Mouse (Mus musculus) liver, embryonic 12.5 days (tissue): ENCODE measurements around the gene Fut9. TPM values are rescaled to one million over a fixed set of nuclear protein-coding genes. Genes with fewer than 3 reads are reported as not detected.
A peak's percentile ranks its signal among the peaks of the same experiment; 100 is the strongest.

Source experiments
- ATAC-seq: fragments of 200-750 bp; cut with Nextera tagmentation; 2 replicates; pipeline ENCODE4 v1.8.0; 2017; ENCODE audit warnings: moderate number of reproducible peaks, mild to moderate bottlenecking, moderate library complexity
- H3K27ac ChIP-seq: fragments of 300-500 bp; sonication (generic); 2 replicates; pipeline ENCODE4 v1.5.1; 2016; ENCODE audit warnings: mild to moderate bottlenecking
- H3K27me3 ChIP-seq: fragments of 300-500 bp; sonication (generic); replicated peaks from 2 replicates; pipeline ENCODE4 v1.6.1; 2016; ENCODE audit warnings: mild to moderate bottlenecking, moderate library complexity
- H3K36me3 ChIP-seq: fragments of 300-500 bp; sonication (generic); 2 replicates; pipeline ENCODE4 v1.6.1; 2016; ENCODE audit warnings: mild to moderate bottlenecking, moderate library complexity
- H3K4me1 ChIP-seq: fragments of 300-500 bp; sonication (generic); 2 replicates; pipeline ENCODE4 v1.6.1; 2016
- H3K4me2 ChIP-seq: fragments of 300-500 bp; sonication (generic); 2 replicates; pipeline ENCODE4 v1.6.1; 2016; ENCODE audit warnings: mild to moderate bottlenecking, moderate library complexity
- H3K4me3 ChIP-seq: fragments of 300-500 bp; sonication (generic); 2 replicates; pipeline ENCODE4 v1.5.1; 2016; ENCODE audit warnings: mild to moderate bottlenecking, moderate library complexity
- H3K9ac ChIP-seq: fragments of 300-500 bp; sonication (generic); 2 replicates; pipeline ENCODE4 v1.6.1; 2016; ENCODE audit warnings: mild to moderate bottlenecking, moderate library complexity
- H3K9me3 ChIP-seq: fragments of 300-500 bp; sonication (generic); replicated peaks from 2 replicates; pipeline ENCODE4 v1.6.1; 2016; ENCODE audit warnings: mild to moderate bottlenecking, moderate library complexity
- WGBS: fragments of 180-500 bp; shearing (Covaris S2); methylation state at CpG from one replicate; pipeline ENCODE4 v1.1.7; 2016; ENCODE audit not compliant: insufficient replicate concordance; 5-methylcytosine and 5-hydroxymethylcytosine counted together
- polyA plus RNA-seq: library from polyadenylated mRNA; unstranded; fragments of >200 nt; fragmentation: Nextera tagmentation; extraction: Ambion mirVana; gene quantifications from 2 replicates; pipeline ENCODE4 v1.2.1, GENCODE M21; 2016

Gene Fut9
- polyA plus RNA-seq: not detected in 2 replicates

GRCm38 (mm10) chr4:25799476-25800283, at the start of gene Fut9:
Gene Fut9 (minus strand): TSS chr4:25800244.
- H3K27ac ChIP-seq: no peak within 1 kb of the TSS
- no peaks in the 10 kb centered on the region for H3K4me1 ChIP-seq
- no peak for ATAC-seq
- H3K9me3 ChIP-seq: no peaks in the 10 kb centered on the region
- H3K4me3 ChIP-seq: peak within 1 kb of the TSS; percentile 23
- 1% methylated on average over 50 of the region's 52 CpGs for WGBS
- no peaks in the 10 kb centered on the region for H3K36me3 ChIP-seq
- H3K27me3 ChIP-seq: peaks cover 21% of the 10 kb centered on the region
- H3K4me2 ChIP-seq: peak within 1 kb of the TSS; percentile 60
- no peak within 1 kb of the TSS for H3K9ac ChIP-seq

GRCm38 (mm10) chr4:25815783-25816182, 15.7 kb upstream of the Fut9 start:
- Histone ChIP-seq H3K36me3 (no peaks in the 10 kb centered on the region), H3K9ac (no peak overlapping the region), H3K4me2 (no peak overlapping the region), H3K27me3 (no peaks in the 10 kb centered on the region), H3K4me3 (no peak overlapping the region), H3K9me3 (no peaks in the 10 kb centered on the region), H3K4me1 (no peaks in the 10 kb centered on the region), H3K27ac (no peak overlapping the region)
- ATAC-seq: no peak
- WGBS: 79% methylated on average over 7 of the region's 7 CpGs

- Histone ChIP-seq H3K9ac (no peak overlapping the region), H3K9me3 (no peaks in the 10 kb centered on the region), H3K4me1 (no peaks in the 10 kb centered on the region), H3K4me2 (no peak overlapping the region), H3K27me3 (no peaks in the 10 kb centered on the region), H3K27ac (no peak overlapping the region), H3K4me3 (no peak overlapping the region), H3K36me3 (no peaks in the 10 kb centered on the region)
- ATAC-seq: no peak
- 64% methylated on average over 1 of the region's 1 CpGs for WGBS
Measured at GRCm38 (mm10) chr4:25813340-25813739, 13.3 kb upstream of the Fut9 start.

GRCm38 (mm10) chr4:25810058-25810457, 10.0 kb upstream of the Fut9 start:
- no peak overlapping the region for H3K4me3 ChIP-seq
- 70% methylated on average over 1 of the region's 1 CpGs for WGBS
- no peak overlapping the region for H3K9ac ChIP-seq
- H3K27me3 ChIP-seq: no peaks in the 10 kb centered on the region
- no peak for ATAC-seq
- no peak overlapping the region for H3K4me2 ChIP-seq
- no peak overlapping the region for H3K27ac ChIP-seq
- no peaks in the 10 kb centered on the region for H3K9me3 ChIP-seq
- no peaks in the 10 kb centered on the region for H3K4me1 ChIP-seq
- H3K36me3 ChIP-seq: no peaks in the 10 kb centered on the region

GRCm38 (mm10) chr4:25801751-25802150, 1.7 kb upstream of the Fut9 start:
- H3K4me2 ChIP-seq: no peak overlapping the region
- 72% methylated on average over 2 of the region's 2 CpGs for WGBS
- H3K9ac ChIP-seq: no peak overlapping the region
- ATAC-seq: no peak
- peaks cover 21% of the 10 kb centered on the region for H3K27me3 ChIP-seq
- no peak overlapping the region for H3K27ac ChIP-seq
- H3K9me3 ChIP-seq: no peaks in the 10 kb centered on the region
- no peaks in the 10 kb centered on the region for H3K4me1 ChIP-seq
- no peaks in the 10 kb centered on the region for H3K36me3 ChIP-seq
- no peak overlapping the region for H3K4me3 ChIP-seq

GRCm38 (mm10) chr4:25800284-25800616, 206 bp upstream of the Fut9 start:
- 3% methylated on average over 5 of the region's 5 CpGs for WGBS
- H3K4me1 ChIP-seq: no peaks in the 10 kb centered on the region
- peak overlapping the region; percentile 60 for H3K4me2 ChIP-seq
- no peaks in the 10 kb centered on the region for H3K36me3 ChIP-seq
- no peak for ATAC-seq
- no peak overlapping the region for H3K27ac ChIP-seq
- no peaks in the 10 kb centered on the region for H3K9me3 ChIP-seq
- H3K9ac ChIP-seq: no peak overlapping the region
- peak overlapping the region; percentile 23; the same call in 1 of the 2 replicates for H3K4me3 ChIP-seq
- peaks cover 21% of the 10 kb centered on the region for H3K27me3 ChIP-seq

GRCm38 (mm10) chr4:25799051-25799475, 981 bp downstream of the Fut9 start:
- peak overlapping the region; percentile 60 for H3K4me2 ChIP-seq
- H3K9ac ChIP-seq: no peak overlapping the region
- ATAC-seq: no peak
- H3K27ac ChIP-seq: no peak overlapping the region
- H3K36me3 ChIP-seq: no peaks in the 10 kb centered on the region
- H3K4me1 ChIP-seq: no peaks in the 10 kb centered on the region
- peaks cover 21% of the 10 kb centered on the region for H3K27me3 ChIP-seq
- WGBS: 4% methylated on average over 7 of the region's 7 CpGs
- H3K4me3 ChIP-seq: peak overlapping the region; percentile 23; the same call in 1 of the 2 replicates
- H3K9me3 ChIP-seq: no peaks in the 10 kb centered on the region

- Histone ChIP-seq H3K4me3 (no peak overlapping the region), H3K36me3 (no peaks in the 10 kb centered on the region), H3K9ac (no peak overlapping the region), H3K27me3 (peaks cover 21% of the 10 kb centered on the region), H3K9me3 (no peaks in the 10 kb centered on the region), H3K4me1 (no peaks in the 10 kb centered on the region), H3K27ac (no peak overlapping the region), H3K4me2 (no peak overlapping the region)
- no peak for ATAC-seq
- 18% methylated on average over 10 of the region's 10 CpGs for WGBS
Measured at GRCm38 (mm10) chr4:25798412-25798811, 1.6 kb downstream of the Fut9 start.

- Histone ChIP-seq H3K36me3 (no peaks in the 10 kb centered on the region), H3K27me3 (peaks cover 21% of the 10 kb centered on the region), H3K9me3 (no peaks in the 10 kb centered on the region), H3K4me1 (no peaks in the 10 kb centered on the region), H3K9ac (no peak overlapping the region), H3K4me3 (no peak overlapping the region), H3K27ac (no peak overlapping the region), H3K4me2 (no peak overlapping the region)
- no peak for ATAC-seq
- 31% methylated on average over 3 of the region's 3 CpGs for WGBS
Measured at GRCm38 (mm10) chr4:25796149-25796548, 3.9 kb downstream of the Fut9 start.

- WGBS: 79% methylated on average over 4 of the region's 4 CpGs
- no peaks in the 10 kb centered on the region for H3K36me3 ChIP-seq
- ATAC-seq: no peak
- no peak overlapping the region for H3K4me3 ChIP-seq
- no peaks in the 10 kb centered on the region for H3K27me3 ChIP-seq
- no peaks in the 10 kb centered on the region for H3K4me1 ChIP-seq
- no peak overlapping the region for H3K4me2 ChIP-seq
- no peaks in the 10 kb centered on the region for H3K9me3 ChIP-seq
- H3K9ac ChIP-seq: no peak overlapping the region
- no peak overlapping the region for H3K27ac ChIP-seq
Measured at GRCm38 (mm10) chr4:25785276-25785675, 14.8 kb downstream of the Fut9 start.

- Histone ChIP-seq H3K9ac (no peak overlapping the region), H3K9me3 (no peaks in the 10 kb centered on the region), H3K4me2 (no peak overlapping the region), H3K27me3 (no peaks in the 10 kb centered on the region), H3K4me1 (no peaks in the 10 kb centered on the region), H3K4me3 (no peak overlapping the region), H3K27ac (no peak overlapping the region), H3K36me3 (no peaks in the 10 kb centered on the region)
- no peak for ATAC-seq
- 71% methylated on average over 3 of the region's 3 CpGs for WGBS
Measured at GRCm38 (mm10) chr4:25768657-25769056, 31.4 kb downstream of the Fut9 start.

- no peak for ATAC-seq
- Histone ChIP-seq H3K36me3 (no peaks in the 10 kb centered on the region), H3K9me3 (no peaks in the 10 kb centered on the region)
Measured at GRCm38 (mm10) chr4:25763091-25763490, 37.0 kb downstream of the Fut9 start.

More at GRCm38 (mm10) chr4:25763091-25763490, 37.0 kb downstream of the Fut9 start:
- no peak overlapping the region for H3K4me2 ChIP-seq
- H3K27me3 ChIP-seq: no peaks in the 10 kb centered on the region
- no peak overlapping the region for H3K4me3 ChIP-seq
- H3K9ac ChIP-seq: no peak overlapping the region
- no peak overlapping the region for H3K27ac ChIP-seq
- H3K4me1 ChIP-seq: no peaks in the 10 kb centered on the region
